Mouse (Mus musculus) lung, embryonic 16.5 days (tissue): ENCODE data around the gene Cldn11. TPM values are rescaled to one million over a fixed set of nuclear protein-coding genes. Genes with fewer than 3 reads are reported as not detected.

Experiments
- ATAC-seq: fragments of 200-750 bp; cut with Nextera tagmentation; 2 replicates; pipeline ENCODE4 v1.8.0; 2017; ENCODE audit warnings: low read depth, mild to moderate bottlenecking, moderate library complexity
- H3K27ac ChIP-seq: fragments of 300-500 bp; sonication (generic); 2 replicates; pipeline ENCODE4 v1.5.1; 2014; ENCODE audit warnings: mild to moderate bottlenecking, control low read depth, low read length
- H3K27me3 ChIP-seq: fragments of 300-500 bp; sonication (generic); 2 replicates; pipeline ENCODE4 v1.6.1; 2014; ENCODE audit warnings: low read depth, low read length, mixed read lengths; ENCODE audit not compliant: control insufficient read depth, insufficient read depth
- H3K36me3 ChIP-seq: fragments of 300-500 bp; sonication (generic); 2 replicates; pipeline ENCODE4 v1.6.1; 2014; ENCODE audit warnings: low read length; ENCODE audit not compliant: control insufficient read depth, insufficient read depth
- H3K4me1 ChIP-seq: fragments of 300-500 bp; sonication (generic); replicated peaks from 2 replicates; pipeline ENCODE4 v1.6.1; 2014; ENCODE audit warnings: low read length, mixed read lengths; ENCODE audit not compliant: control insufficient read depth, insufficient read depth
- H3K4me2 ChIP-seq: fragments of 300-500 bp; sonication (generic); 2 replicates; pipeline ENCODE4 v1.6.1; 2014; ENCODE audit warnings: low read depth, low read length, control low read depth
- H3K4me3 ChIP-seq: fragments of 300-500 bp; sonication (generic); 2 replicates; pipeline ENCODE4 v1.5.1; 2014; ENCODE audit warnings: mild to moderate bottlenecking, low read length, control low read depth
- H3K9ac ChIP-seq: fragments of 300-500 bp; sonication (generic); 2 replicates; pipeline ENCODE4 v1.6.1; 2014; ENCODE audit warnings: low read length, control low read depth
- H3K9me3 ChIP-seq: fragments of 300-500 bp; sonication (generic); 2 replicates; pipeline ENCODE4 v1.6.1; 2016; ENCODE audit warnings: low read length; ENCODE audit not compliant: control insufficient read depth
- WGBS: fragments of 180-500 bp; shearing (Covaris S2); extraction: QIAGEN DNeasy Blood & Tissue Kit; methylation state at CpG from one replicate; pipeline ENCODE4 v1.1.7; 2014; 5-methylcytosine and 5-hydroxymethylcytosine counted together
- polyA plus RNA-seq: library from polyadenylated mRNA; unstranded; fragments of >200 nt; fragmentation: Nextera tagmentation; extraction: Ambion mirVana; gene quantifications from 2 replicates; pipeline ENCODE4 v1.2.1, GENCODE M21; 2015

Gene Cldn11
- polyA plus RNA-seq, 1 experiment from 2014 or later = 5.8 TPM

- H3K27ac ChIP-seq = no peak overlapping the region
- H3K4me3 ChIP-seq = no peak overlapping the region
- no peak overlapping the region for H3K9ac ChIP-seq
- WGBS = 68% methylated on average over 7 of the region's 7 CpGs
- no peak for ATAC-seq
- H3K27me3 ChIP-seq = peaks cover 8% of the 10 kb centered on the region; the same call in 1 of the 2 replicates
- no peaks in the 10 kb centered on the region for H3K9me3 ChIP-seq
- H3K4me2 ChIP-seq = no peak overlapping the region
- no peaks in the 10 kb centered on the region for H3K36me3 ChIP-seq
- no peaks in the 10 kb centered on the region for H3K4me1 ChIP-seq
Measured at GRCm38 (mm10) chr3:31148595-31148994, 1.1 kb upstream of the Cldn11 start.

- H3K4me3 ChIP-seq = no peak overlapping the region
- H3K36me3 ChIP-seq = no peaks in the 10 kb centered on the region
- no peaks in the 10 kb centered on the region for H3K9me3 ChIP-seq
- no peak overlapping the region for H3K4me2 ChIP-seq
- 42% methylated on average over 6 of the region's 6 CpGs for WGBS
- no peak overlapping the region for H3K27ac ChIP-seq
- no peak overlapping the region for H3K9ac ChIP-seq
- H3K4me1 ChIP-seq = no peaks in the 10 kb centered on the region
- peaks cover 8% of the 10 kb centered on the region; the same call in 1 of the 2 replicates for H3K27me3 ChIP-seq
- no peak for ATAC-seq
Measured at GRCm38 (mm10) chr3:31152108-31152507, 2.4 kb downstream of the Cldn11 start.

- Histone ChIP-seq H3K9me3 (no peaks in the 10 kb centered on the region), H3K4me3 (no peak overlapping the region), H3K36me3 (no peaks in the 10 kb centered on the region), H3K4me1 (no peaks in the 10 kb centered on the region), H3K27me3 (no peaks in the 10 kb centered on the region), H3K9ac (no peak overlapping the region), H3K4me2 (no peak overlapping the region), H3K27ac (no peak overlapping the region)
- WGBS = 66% methylated on average over 3 of the region's 3 CpGs
- ATAC-seq = no peak
Measured at GRCm38 (mm10) chr3:31156126-31156525, 6.4 kb downstream of the Cldn11 start.

- Histone ChIP-seq H3K27ac (no peak overlapping the region), H3K4me3 (no peak overlapping the region), H3K27me3 (no peaks in the 10 kb centered on the region), H3K9ac (no peak overlapping the region), H3K9me3 (no peaks in the 10 kb centered on the region), H3K4me2 (no peak overlapping the region), H3K4me1 (no peaks in the 10 kb centered on the region), H3K36me3 (no peaks in the 10 kb centered on the region)
- 59% methylated on average over 15 of the region's 15 CpGs for WGBS
- ATAC-seq = no peak
Measured at GRCm38 (mm10) chr3:31157776-31158175, 8.1 kb downstream of the Cldn11 start.

GRCm38 (mm10) chr3:31160046-31160445, 10.3 kb downstream of the Cldn11 start:
- Histone ChIP-seq H3K4me1 (no peaks in the 10 kb centered on the region), H3K4me3 (no peak overlapping the region), H3K9me3 (no peaks in the 10 kb centered on the region), H3K9ac (no peak overlapping the region), H3K4me2 (no peak overlapping the region), H3K36me3 (no peaks in the 10 kb centered on the region), H3K27ac (no peak overlapping the region), H3K27me3 (no peaks in the 10 kb centered on the region)
- WGBS = 70% methylated on average over 10 of the region's 10 CpGs
- ATAC-seq = no peak

GRCm38 (mm10) chr3:31161336-31161735, 11.6 kb downstream of the Cldn11 start:
- no peak for ATAC-seq
- Histone ChIP-seq H3K9ac (no peak overlapping the region), H3K4me3 (no peak overlapping the region), H3K27me3 (no peaks in the 10 kb centered on the region), H3K36me3 (no peaks in the 10 kb centered on the region), H3K4me1 (no peaks in the 10 kb centered on the region), H3K9me3 (no peaks in the 10 kb centered on the region), H3K4me2 (no peak overlapping the region), H3K27ac (no peak overlapping the region)
- WGBS = 52% methylated on average over 6 of the region's 6 CpGs

- no peaks in the 10 kb centered on the region for H3K4me1 ChIP-seq
- no peaks in the 10 kb centered on the region for H3K36me3 ChIP-seq
- H3K4me3 ChIP-seq = no peak overlapping the region
- no peak overlapping the region for H3K9ac ChIP-seq
- ATAC-seq = no peak
- H3K9me3 ChIP-seq = no peaks in the 10 kb centered on the region
- no peak overlapping the region for H3K4me2 ChIP-seq
- 91% methylated on average over 14 of the region's 14 CpGs for WGBS
- no peaks in the 10 kb centered on the region for H3K27me3 ChIP-seq
- H3K27ac ChIP-seq = no peak overlapping the region
Measured at GRCm38 (mm10) chr3:31162860-31163259, 13.1 kb downstream of the Cldn11 start.

GRCm38 (mm10) chr3:31165803-31166202, 16.1 kb downstream of the Cldn11 start:
- no peaks in the 10 kb centered on the region for H3K36me3 ChIP-seq
- no peak overlapping the region for H3K4me2 ChIP-seq
- no peak overlapping the region for H3K4me3 ChIP-seq
- H3K27me3 ChIP-seq = no peaks in the 10 kb centered on the region
- no peak overlapping the region for H3K9ac ChIP-seq
- no peak for ATAC-seq
- H3K27ac ChIP-seq = no peak overlapping the region
- H3K9me3 ChIP-seq = no peaks in the 10 kb centered on the region
- H3K4me1 ChIP-seq = no peaks in the 10 kb centered on the region
- 64% methylated on average over 3 of the region's 3 CpGs for WGBS

- Histone ChIP-seq H3K27ac (no peak overlapping the region), H3K27me3 (no peaks in the 10 kb centered on the region), H3K4me1 (no peaks in the 10 kb centered on the region), H3K4me2 (no peak overlapping the region), H3K36me3 (no peaks in the 10 kb centered on the region), H3K9ac (no peak overlapping the region), H3K9me3 (no peaks in the 10 kb centered on the region), H3K4me3 (no peak overlapping the region)
- WGBS = 44% methylated on average over 12 of the region's 12 CpGs
- ATAC-seq = peak; percentile 85
Measured at GRCm38 (mm10) chr3:31166365-31166871, 16.7 kb downstream of the Cldn11 start.

GRCm38 (mm10) chr3:31190342-31190741, 40.6 kb downstream of the Cldn11 start:
- Histone ChIP-seq H3K27me3 (no peaks in the 10 kb centered on the region), H3K4me1 (no peaks in the 10 kb centered on the region), H3K9me3 (no peaks in the 10 kb centered on the region), H3K27ac (no peak overlapping the region), H3K9ac (no peak overlapping the region), H3K36me3 (no peaks in the 10 kb centered on the region), H3K4me3 (no peak overlapping the region), H3K4me2 (no peak overlapping the region)
- 85% methylated on average over 7 of the region's 7 CpGs for WGBS
- ATAC-seq = no peak
